Comparison of ENCODE assay signal across 8 mouse cellular contexts in the genomic region with DNA sequence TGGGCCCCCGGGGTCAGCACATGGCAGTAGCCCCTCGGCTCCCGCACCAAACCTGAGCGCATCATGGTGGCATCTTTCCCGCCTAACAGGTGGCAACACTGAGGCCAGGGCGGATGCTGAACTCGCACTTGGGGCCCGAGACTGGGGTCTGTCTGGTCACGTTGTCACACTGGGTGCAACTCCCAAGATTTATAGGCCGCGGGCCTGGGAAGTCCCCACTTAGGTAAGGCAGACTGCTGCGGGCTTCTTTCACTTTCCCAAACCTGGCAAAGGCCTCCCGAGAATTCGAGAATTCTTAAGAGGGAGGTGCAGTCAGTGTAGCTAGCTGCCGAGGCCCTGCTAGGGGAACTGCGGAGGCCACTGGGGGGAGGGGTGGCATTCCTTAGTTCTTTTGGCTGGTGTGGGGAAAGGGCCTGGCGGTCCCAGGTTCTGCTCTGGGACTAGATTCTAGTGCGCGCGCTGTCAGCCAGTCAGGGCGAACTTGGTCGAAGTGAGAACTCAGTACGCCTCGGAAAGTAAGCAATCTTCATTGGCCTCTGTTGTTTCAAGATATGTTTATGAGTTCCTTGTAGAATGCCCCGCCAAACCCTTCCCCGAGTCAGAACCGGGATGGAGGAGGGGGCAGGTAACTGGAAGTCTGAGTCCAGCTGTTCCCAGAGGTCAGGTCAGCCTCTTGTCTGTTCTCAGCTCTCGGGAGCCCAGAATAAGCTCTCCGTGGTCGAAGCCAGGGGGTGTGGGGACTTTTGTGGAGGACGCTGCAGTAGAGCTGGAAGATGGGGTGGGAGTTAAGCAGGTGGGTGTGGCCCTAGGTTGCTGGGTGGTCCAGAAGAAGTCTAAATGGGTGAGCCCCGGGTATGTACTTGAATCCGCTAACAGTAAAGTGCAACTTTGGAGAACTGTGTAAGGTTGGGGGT. TPM values are rescaled to one million over a fixed set of nuclear protein-coding genes. Genes with fewer than 3 reads are reported as not detected.
DNase-seq lines count a peak whose midpoint lies in the region; ATAC-seq and TF ChIP-seq lines count a peak whose summit lies in the region.

No protein-coding gene starts in this region.

- no peak overlapping the region for H3K27ac ChIP-seq in forebrain, embryonic 14.5 days (ENCODE audit: low read depth, low read length)
- H3K27ac ChIP-seq in kidney, postnatal 0 days: peak overlapping the region; percentile 67
- H3K27ac ChIP-seq in cerebellum, adult 2 months (ENCODE audit: insufficient read depth, low read length): no peak overlapping the region

- TF ChIP-seq POLR2A in cerebellum, adult 2 months (IDR thresholded peaks at IDR 0.05; ENCODE audit: borderline replicate concordance, insufficient read depth, low read length): no peak

- peaks cover 27% of the 10 kb centered on the region for H3K27me3 ChIP-seq in forebrain, embryonic 14.5 days (replicated peaks; ENCODE audit: control insufficient read depth, insufficient read depth, low read length)
- H3K27me3 ChIP-seq in kidney, postnatal 0 days (ENCODE audit: insufficient read depth, low read length): no peaks in the 10 kb centered on the region
- peaks cover 2% of the 10 kb centered on the region; the same call in 1 of the 2 replicates for H3K27me3 ChIP-seq in cerebellum, adult 2 months (ENCODE audit: control insufficient read depth, insufficient read depth, low read length)

- ATAC-seq in forebrain, embryonic 14.5 days: no peak
- ATAC-seq in kidney, postnatal 0 days (replicated peaks; ENCODE audit: low FRiP score, low read depth): peak; percentile 16; the same call in 1 of the 2 replicates
- no peak for ATAC-seq in frontal cortex, adult (ENCODE audit: low TSS enrichment)
- no peak for ATAC-seq in granulocyte monocyte progenitor cell, adult 5-6 weeks (replicated peaks; ENCODE audit: poor library complexity, severe bottlenecking)

- no peak for TF ChIP-seq CTCF in kidney, postnatal 0 days (IDR thresholded peaks at IDR 0.05; ENCODE audit: low read depth)
- TF ChIP-seq CTCF in cerebellum, adult 2 months (IDR thresholded peaks at IDR 0.05; ENCODE audit: borderline replicate concordance, insufficient read depth, low read depth, low read length): no peak

- H3K4me3 ChIP-seq in forebrain, embryonic 14.5 days (ENCODE audit: low read depth, low read length): peak overlapping the region; percentile 8
- peak overlapping the region; percentile 48 for H3K4me3 ChIP-seq in kidney, postnatal 0 days (replicated peaks; ENCODE audit: low read depth, low read length)
- H3K4me3 ChIP-seq in cerebellum, adult 2 months (replicated peaks; ENCODE audit: insufficient read depth, low read depth, low read length): no peak overlapping the region

- no peak overlapping the region for H3K9ac ChIP-seq in forebrain, embryonic 14.5 days (ENCODE audit: low read length)
- H3K9ac ChIP-seq in kidney, postnatal 0 days (ENCODE audit: low read depth, low read length): peak overlapping the region; percentile 66

- peak overlapping the region; percentile 40 for H3K4me2 ChIP-seq in forebrain, embryonic 14.5 days (ENCODE audit: low read length)
- peak overlapping the region; percentile 90 for H3K4me2 ChIP-seq in kidney, postnatal 0 days (ENCODE audit: low read length)

- H3K36me3 ChIP-seq in forebrain, embryonic 14.5 days (ENCODE audit: control insufficient read depth, insufficient read depth, low read length): no peaks in the 10 kb centered on the region
- H3K36me3 ChIP-seq in kidney, postnatal 0 days (ENCODE audit: insufficient read depth, low read length): no peaks in the 10 kb centered on the region

- peaks cover 7% of the 10 kb centered on the region; the same call in 1 of the 2 replicates for H3K4me1 ChIP-seq in forebrain, embryonic 14.5 days (ENCODE audit: control insufficient read depth, insufficient read depth, low read length)
- H3K4me1 ChIP-seq in kidney, postnatal 0 days (replicated peaks; ENCODE audit: insufficient read depth, low read length): peaks cover 7% of the 10 kb centered on the region; the same call in 1 of the 2 replicates
- H3K4me1 ChIP-seq in cerebellum, adult 2 months (ENCODE audit: control insufficient read depth, insufficient read depth, low read length): no peaks in the 10 kb centered on the region

- peak; percentile 28 for DNase-seq in urinary bladder, postnatal 14 days (ENCODE audit: low spot score)
- no peak for DNase-seq in urinary bladder, postnatal 10 days (ENCODE audit: low spot score)
- no peak for DNase-seq in forebrain, embryonic 14.5 days (ENCODE audit: low spot score)
- DNase-seq in kidney, postnatal 0 days (ENCODE audit: low spot score): peak; percentile 70
- DNase-seq in mesoderm, embryonic 11.5 days (ENCODE audit: low read depth, low spot score): peak; percentile 69
- DNase-seq in cerebellum, adult 2 months: no peak

- H3K9me3 ChIP-seq in forebrain, embryonic 14.5 days (replicated peaks; ENCODE audit: control insufficient read depth, low read length): no peaks in the 10 kb centered on the region
- H3K9me3 ChIP-seq in kidney, postnatal 0 days (replicated peaks; ENCODE audit: low read length): no peaks in the 10 kb centered on the region

- WGBS in forebrain, embryonic 14.5 days: 4% methylated on average over 33 of the region's 33 CpGs
- WGBS in kidney, postnatal 0 days: 7% methylated on average over 33 of the region's 33 CpGs
- 28% methylated on average over 33 of the region's 33 CpGs for WGBS in cerebellum, adult 2 months

RNA-seq across cellular contexts. Expression of a gene that starts 0.7 kb away (rescaled TPM):
- polyA plus RNA-seq in forebrain, embryonic 14.5 days (2014; fragmentation: Nextera tagmentation; extraction: Ambion mirVana): 0.20 and 0.37 TPM in 2 replicates
- polyA plus RNA-seq in kidney, postnatal 0 days (2015; fragmentation: Nextera tagmentation; extraction: Ambion mirVana): 13.9 and 14.7 TPM in 2 replicates
- not detected in 2 replicates for total RNA-seq in granulocyte monocyte progenitor cell, adult 5-6 weeks (2014; fragmentation: Nextera tagmentation)
- not detected in 2 replicates for total RNA-seq in granulocyte monocyte progenitor cell, adult 5-6 weeks (2017)
- 0.18 and 0.27 TPM in 2 replicates for polyA plus RNA-seq in cerebellum, adult 2 months (2012; rRNA removed)

RNA-seq across cellular contexts. Expression of a gene that starts 51.1 kb away (rescaled TPM):
- 9.0 and 10.5 TPM in 2 replicates for polyA plus RNA-seq in forebrain, embryonic 14.5 days (2014; fragmentation: Nextera tagmentation; extraction: Ambion mirVana)
- 35.0 and 35.6 TPM in 2 replicates for polyA plus RNA-seq in kidney, postnatal 0 days (2015; fragmentation: Nextera tagmentation; extraction: Ambion mirVana)
- 16.4 and 16.9 TPM in 2 replicates for total RNA-seq in granulocyte monocyte progenitor cell, adult 5-6 weeks (2014; fragmentation: Nextera tagmentation)
- 3.9 and 4.9 TPM in 2 replicates for total RNA-seq in granulocyte monocyte progenitor cell, adult 5-6 weeks (2017)
- 13.5 and 14.9 TPM in 2 replicates for polyA plus RNA-seq in cerebellum, adult 2 months (2012; rRNA removed)

Comparison
In these comparisons a context has a peak if more than half of its experiments do, and no peak if none do; other contexts are left out.
1. DNase-seq: peak in urinary bladder, postnatal 14 days (single experiment), kidney, postnatal 0 days (single experiment) and mesoderm, embryonic 11.5 days (single experiment); none in urinary bladder, postnatal 10 days (single experiment), forebrain, embryonic 14.5 days (single experiment) and cerebellum, adult 2 months (0 of 2).
2. RNA of a gene that starts 0.7 kb away (polyA plus RNA-seq): 13.9 to 14.7 TPM in kidney, postnatal 0 days; 0.20 to 0.37 TPM in forebrain, embryonic 14.5 days and 0.18 to 0.27 TPM in cerebellum, adult 2 months; every median in the first group is over 10 times any median in the second.